Mouse (Mus musculus) heart, adult 2 months (tissue): ENCODE data around the gene Prcp. TPM values are rescaled to one million over a fixed set of nuclear protein-coding genes. Genes with fewer than 3 reads are reported as not detected.

ENCODE experiments used
- DNase-seq, 2 experiments: peaks; one replicate each; pipeline ENCODE4 v3.0.0; 2021
- H3K27ac ChIP-seq: fragments of 200-600 bp; 2 replicates; pipeline ENCODE4 v1.8.1; 2022
- H3K27me3 ChIP-seq: fragments of 200-500 bp; 2 replicates; pipeline ENCODE4 v1.6.1; 2012; ENCODE audit warnings: mild to moderate bottlenecking, low read length, inconsistent platforms, mixed read lengths; ENCODE audit not compliant: control insufficient read depth, insufficient read depth
- H3K36me3 ChIP-seq: fragments of 200-500 bp; 2 replicates; pipeline ENCODE4 v1.6.1; 2012; ENCODE audit warnings: low read length, inconsistent platforms; ENCODE audit not compliant: control insufficient read depth, insufficient read depth
- H3K4me1 ChIP-seq: fragments of 200-500 bp; 2 replicates; pipeline ENCODE4 v1.6.1; 2011; ENCODE audit warnings: low read length; ENCODE audit not compliant: control insufficient read depth, insufficient read depth
- H3K4me3 ChIP-seq: fragments of 200-600 bp; 2 replicates; pipeline ENCODE4 v1.8.1; 2022
- H3K79me2 ChIP-seq: fragments of 200-500 bp; replicated peaks from 2 replicates; pipeline ENCODE4 v1.6.1; 2012; ENCODE audit warnings: mild to moderate bottlenecking, inconsistent platforms, low read length, moderate library complexity, mixed read lengths; ENCODE audit not compliant: control insufficient read depth, insufficient read depth
- H3K9ac ChIP-seq: fragments of 200-500 bp; 2 replicates; pipeline ENCODE4 v1.6.1; 2012; ENCODE audit warnings: low read depth, mild to moderate bottlenecking, control low read depth, inconsistent platforms, low read length, mixed read lengths
- CTCF ChIP-seq: fragments of 200-600 bp; IDR thresholded peaks from 2 replicates; pipeline ENCODE4 v1.8.1; 2022; ENCODE audit warnings: antibody characterized with exemption, mild to moderate bottlenecking, moderate library complexity
- EP300 ChIP-seq: fragments of 200-500 bp; IDR thresholded peaks from 2 replicates; pipeline ENCODE4 v1.6.1; 2011; ENCODE audit warnings: low read depth, low read length, control low read depth; ENCODE audit not compliant: insufficient read depth
- POLR2A ChIP-seq: fragments of 200-500 bp; IDR thresholded peaks from 2 replicates; pipeline ENCODE4 v1.6.1; 2011; ENCODE audit warnings: mild to moderate bottlenecking, low read depth, low read length, control low read depth; ENCODE audit not compliant: insufficient read depth
- WGBS: fragments of 180-500 bp; shearing (Covaris S2); methylation state at CpG from one replicate; pipeline ENCODE4 v1.1.7; 2018; 5-methylcytosine and 5-hydroxymethylcytosine counted together
- intact Hi-C: fragments of 180-260 bp; cut with DNase I; formaldehyde crosslinking; loops from one replicate; pipeline ENCODE4 v1.15.1; 2025
- long read RNA-seq: library from polyadenylated mRNA; stranded (forward); transcript quantifications from one replicate; pipeline ENCODE4 v2.0.0, GENCODE M21; 2021
- polyA plus RNA-seq: library from polyadenylated mRNA; depleted of rRNA; stranded (reverse); fragments of >200 nt; gene quantifications from 2 replicates; pipeline ENCODE4 v1.2.3, GENCODE M21; 2012; rRNA removed
- total RNA-seq, 2 experiments: library from RNA; stranded (reverse); gene quantifications; 2 replicates each; pipeline ENCODE4 v1.2.3; 2021

The Prcp gene
- total RNA-seq, result 10 to 100 TPM; 10.1 to 10.2 TPM
- 13.2 and 18.8 TPM in 2 replicates for polyA plus RNA-seq
- long read RNA-seq, transcript Prcp-201 (9 exons, 2,967 nt), result major isoform, 11 of 13 reads
- long read RNA-seq, partial matches to known transcripts, result 0 of 13 reads
- long read RNA-seq, other reads (novel, unspliced or antisense), result 2 of 13 reads

- TF ChIP-seq EP300 (peak; percentile 66), CTCF (peak; percentile 91), POLR2A (no peak; the same call in 1 of the 2 replicates)
- H3K79me2 ChIP-seq, result no peaks in the 10 kb centered on the region
- intact Hi-C loops, result loop anchor here (1.0 to 5.0 kb wide), 4 partner anchors 19 to 221 kb away; no protein-coding TSS in a partner anchor
- peak within 1 kb of the TSS; percentile 98 for H3K27ac ChIP-seq
- H3K4me1 ChIP-seq, result 0 out of 2 replicates have a peak, but pooled peaks cover 2% of the 10 kb centered on the region
- under 1% methylated on average over 52 of the region's 53 CpGs for WGBS
- H3K36me3 ChIP-seq, result peaks cover 2% of the 10 kb centered on the region; the same call in 1 of the 2 replicates
- H3K4me3 ChIP-seq, result peak within 1 kb of the TSS; percentile 87
- peak; percentile 94 to 96 for DNase-seq
- H3K9ac ChIP-seq, result peak within 1 kb of the TSS; percentile 82
- H3K27me3 ChIP-seq, result no peaks in the 10 kb centered on the region
Measured at GRCm38 (mm10) chr7:92874116-92874675, at the start of gene Prcp, which contains the start of gene Ddias. Prcp (plus strand) TSS chr7:92874470. Ddias (minus strand) TSS chr7:92874247.

GRCm38 (mm10) chr7:92826248-92826647, 48.0 kb upstream of the Prcp start:
- H3K36me3 ChIP-seq, result no peaks in the 10 kb centered on the region
- no peaks in the 10 kb centered on the region for H3K27me3 ChIP-seq
- H3K9ac ChIP-seq, result no peak overlapping the region
- no peak overlapping the region for H3K4me3 ChIP-seq
- 0 out of 2 replicates have a peak, but pooled peaks cover 2% of the 10 kb centered on the region for H3K79me2 ChIP-seq
- 92% methylated on average over 3 of the region's 3 CpGs for WGBS
- intact Hi-C loops, result loop anchor here (2.0 kb wide), 1 partner anchor 83 kb away; no protein-coding TSS in a partner anchor
- TF ChIP-seq CTCF (no peak), EP300 (no peak), POLR2A (no peak)
- H3K4me1 ChIP-seq, result peaks cover 1% of the 10 kb centered on the region
- H3K27ac ChIP-seq, result no peak overlapping the region
- DNase-seq, result no peak

- TF ChIP-seq EP300 (no peak), CTCF (peak; percentile 72)
- Histone ChIP-seq H3K27ac (no peak overlapping the region), H3K36me3 (no peaks in the 10 kb centered on the region), H3K27me3 (no peaks in the 10 kb centered on the region), H3K4me1 (no peaks in the 10 kb centered on the region), H3K9ac (no peak overlapping the region), H3K79me2 (no peaks in the 10 kb centered on the region), H3K4me3 (no peak overlapping the region)
- intact Hi-C loops, result loop anchor here (2.0 kb wide), 2 partner anchors 85 to 197 kb away; no protein-coding TSS in a partner anchor
- DNase-seq, result no peak
- 23% methylated on average over 3 of the region's 3 CpGs for WGBS
Measured at GRCm38 (mm10) chr7:92827981-92828380, 46.3 kb upstream of the Prcp start.

DNA sequence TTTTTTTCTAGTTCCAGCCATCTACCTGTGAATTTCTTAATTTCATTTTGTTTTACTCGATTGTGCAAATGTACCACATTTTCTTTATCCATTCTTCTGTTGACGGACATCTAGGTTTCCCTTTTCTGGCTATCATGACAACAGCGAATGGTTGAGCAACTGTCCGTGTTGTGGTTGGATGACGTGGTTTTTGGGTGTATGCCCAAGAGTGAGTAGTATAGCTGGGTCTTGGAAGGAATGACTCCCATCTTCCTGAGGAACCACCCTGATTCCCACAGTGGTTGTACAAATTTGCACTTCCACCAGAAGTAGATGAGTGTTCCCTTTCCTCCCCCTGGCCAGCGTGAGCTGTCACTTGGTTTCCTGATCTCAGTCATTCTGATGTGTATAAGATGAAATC, 41.9 kb upstream of the Prcp start:
- no peak overlapping the region for H3K4me3 ChIP-seq
- H3K4me1 ChIP-seq, result no peaks in the 10 kb centered on the region
- no peak for DNase-seq
- WGBS, result 63% methylated on average over 6 of the region's 6 CpGs
- no peaks in the 10 kb centered on the region for H3K27me3 ChIP-seq
- intact Hi-C loops, result no loop called here
- H3K27ac ChIP-seq, result no peak overlapping the region
- no peaks in the 10 kb centered on the region for H3K36me3 ChIP-seq
- H3K9ac ChIP-seq, result no peak overlapping the region
- no peaks in the 10 kb centered on the region for H3K79me2 ChIP-seq
- no peak for TF ChIP-seq POLR2A
- TF ChIP-seq EP300, result no peak
- no peak for TF ChIP-seq CTCF

DNA sequence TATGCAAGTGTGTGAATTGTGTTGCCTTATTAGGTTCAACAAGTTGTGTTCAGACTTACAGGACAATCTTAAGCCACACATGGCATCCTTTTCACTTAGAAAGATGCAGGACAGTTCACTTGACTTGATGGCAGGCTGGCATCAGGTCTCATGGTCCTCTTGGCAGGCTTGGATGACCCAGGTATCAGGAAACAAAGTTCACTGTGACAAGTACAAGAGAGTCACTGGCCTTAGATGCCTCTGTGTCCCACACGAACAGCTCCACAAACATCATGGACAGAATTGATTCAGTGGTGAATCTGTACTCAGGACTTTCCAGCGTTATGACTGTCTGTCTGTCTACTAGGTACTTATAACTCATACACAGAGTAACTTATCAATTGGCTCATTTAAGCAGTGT, 39.9 kb upstream of the Prcp start:
- Histone ChIP-seq H3K9ac (no peak overlapping the region), H3K4me1 (no peaks in the 10 kb centered on the region), H3K79me2 (no peaks in the 10 kb centered on the region), H3K27me3 (no peaks in the 10 kb centered on the region), H3K27ac (no peak overlapping the region), H3K4me3 (no peak overlapping the region), H3K36me3 (no peaks in the 10 kb centered on the region)
- TF ChIP-seq EP300 (no peak), CTCF (no peak), POLR2A (no peak)
- intact Hi-C loops, result no loop called here
- no peak for DNase-seq
- 73% methylated on average over 2 of the region's 2 CpGs for WGBS

GRCm38 (mm10) chr7:92836447-92836846, 37.8 kb upstream of the Prcp start:
- H3K4me3 ChIP-seq, result no peak overlapping the region
- intact Hi-C loops, result no loop called here
- no peaks in the 10 kb centered on the region for H3K36me3 ChIP-seq
- H3K9ac ChIP-seq, result no peak overlapping the region
- no peak for TF ChIP-seq EP300
- TF ChIP-seq CTCF, result no peak
- TF ChIP-seq POLR2A, result no peak
- H3K27me3 ChIP-seq, result no peaks in the 10 kb centered on the region
- no peak overlapping the region for H3K27ac ChIP-seq
- 83% methylated on average over 3 of the region's 3 CpGs for WGBS
- no peaks in the 10 kb centered on the region for H3K79me2 ChIP-seq
- no peaks in the 10 kb centered on the region for H3K4me1 ChIP-seq
- no peak for DNase-seq
